Mouse (Mus musculus): ENCODE data around the gene Fam189b.

The Fam189b gene

GRCm38 (mm10) chr3:89228836-89229235 lies 45.9 kb downstream of the Fam189b start, which contains the start of gene Muc1:
Gene Muc1 (plus strand): TSS chr3:89229057.
- WGBS, result 51% methylated on average over 10 of the region's 10 CpGs

DNA sequence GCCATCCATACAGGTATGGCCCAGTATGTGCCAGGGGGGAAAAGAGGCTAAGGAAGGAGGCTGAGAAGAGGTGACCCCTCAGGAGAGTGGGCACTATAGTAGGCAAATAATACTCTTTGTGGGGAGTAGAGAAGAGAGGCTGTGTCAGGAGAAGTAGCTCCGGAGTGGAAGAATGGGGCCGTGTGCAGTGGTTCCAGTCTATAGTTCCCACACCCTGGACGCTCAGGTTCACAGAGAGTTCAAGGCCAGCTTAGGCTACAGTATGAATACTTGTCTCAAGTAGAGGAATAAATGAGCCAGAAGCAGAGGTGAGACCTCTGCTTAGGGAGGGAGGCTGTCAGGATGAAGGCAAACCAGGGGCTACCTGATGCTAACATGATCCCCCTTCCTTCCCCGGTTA lies 46.3 kb downstream of the Fam189b start:
- WGBS, result 80% methylated on average over 4 of the region's 4 CpGs

- 85% methylated on average over 2 of the region's 2 CpGs for WGBS
These were observed 47.6 kb downstream of the Fam189b start for GRCm38 (mm10) chr3:89230561-89230960.

GRCm38 (mm10) chr3:89231345-89231744 lies 48.4 kb downstream of the Fam189b start:
- 73% methylated on average over 7 of the region's 7 CpGs for WGBS

DNA sequence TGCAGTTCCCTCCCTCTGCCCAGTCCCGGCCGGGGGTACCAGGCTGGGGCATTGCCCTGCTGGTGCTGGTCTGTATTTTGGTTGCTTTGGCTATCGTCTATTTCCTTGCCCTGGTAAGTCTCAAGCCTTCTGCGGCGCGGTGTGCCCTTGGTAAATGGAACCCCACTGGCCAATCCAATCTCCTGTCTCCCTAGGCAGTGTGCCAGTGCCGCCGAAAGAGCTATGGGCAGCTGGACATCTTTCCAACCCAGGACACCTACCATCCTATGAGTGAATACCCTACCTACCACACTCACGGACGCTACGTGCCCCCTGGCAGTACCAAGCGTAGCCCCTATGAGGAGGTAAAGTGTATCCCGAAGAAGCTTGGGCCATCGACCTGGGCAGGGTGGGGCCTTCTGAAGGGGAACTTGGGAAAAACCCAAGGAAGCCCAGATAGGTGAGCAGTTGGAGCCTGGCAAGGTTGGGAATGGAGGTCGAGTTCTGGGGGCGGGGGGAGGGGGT lies 48.9 kb downstream of the Fam189b start:
- WGBS, result 73% methylated on average over 16 of the region's 16 CpGs

GRCm38 (mm10) chr3:89232614-89233013 lies 49.7 kb downstream of the Fam189b start:
- 70% methylated on average over 6 of the region's 6 CpGs for WGBS

DNA sequence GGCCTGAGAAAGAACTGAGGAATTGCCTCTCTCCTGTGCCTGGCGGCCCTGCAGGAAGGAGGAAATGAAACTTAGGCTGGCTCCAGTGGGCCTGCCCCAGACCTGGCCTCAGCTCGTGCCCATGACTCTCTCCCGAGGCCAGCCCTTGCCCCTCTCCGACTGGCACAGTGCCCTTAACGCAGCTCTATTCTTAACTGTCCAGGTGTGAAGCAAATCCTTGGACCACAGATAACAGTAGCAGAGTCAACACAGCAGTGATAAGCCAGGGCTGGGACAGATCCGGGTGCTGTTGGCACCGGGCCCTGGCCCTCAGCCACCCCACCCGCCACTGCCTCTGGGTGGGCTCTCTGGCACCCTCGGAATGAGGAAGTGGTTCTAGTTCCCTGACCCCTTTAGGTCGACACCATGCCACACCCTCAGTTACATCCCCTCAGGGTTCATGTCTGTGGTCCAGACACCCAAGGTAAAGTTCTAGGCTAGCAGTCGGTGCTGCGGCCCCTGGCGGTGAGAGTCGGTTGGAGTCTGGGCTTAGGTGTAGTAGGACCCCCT lies 50.7 kb downstream of the Fam189b start:
- WGBS, result 56% methylated on average over 14 of the region's 14 CpGs

DNA sequence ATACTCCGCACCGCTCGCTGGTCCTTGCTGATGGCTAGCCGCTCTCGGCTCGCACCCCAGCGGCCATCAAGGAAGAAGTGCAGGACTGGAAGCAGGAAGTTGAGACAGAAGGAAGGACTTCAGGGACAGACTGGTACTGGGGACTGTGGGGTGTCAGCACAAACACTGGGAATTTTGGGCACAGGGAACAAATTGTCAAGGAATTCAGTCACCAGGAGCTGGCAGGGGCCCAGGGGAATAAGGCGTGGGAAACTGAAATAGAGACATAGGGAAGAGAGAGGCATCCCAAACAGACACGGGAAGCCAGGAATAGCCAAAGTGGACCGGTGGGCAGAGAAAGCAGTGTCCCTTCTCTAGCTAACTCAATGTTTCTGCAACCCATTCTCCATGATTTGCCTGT lies 53.6 kb downstream of the Fam189b start:
- 69% methylated on average over 10 of the region's 10 CpGs for WGBS

- WGBS, result 82% methylated on average over 21 of the region's 21 CpGs
These were observed 54.7 kb downstream of the Fam189b start for GRCm38 (mm10) chr3:89237682-89238081.

DNA sequence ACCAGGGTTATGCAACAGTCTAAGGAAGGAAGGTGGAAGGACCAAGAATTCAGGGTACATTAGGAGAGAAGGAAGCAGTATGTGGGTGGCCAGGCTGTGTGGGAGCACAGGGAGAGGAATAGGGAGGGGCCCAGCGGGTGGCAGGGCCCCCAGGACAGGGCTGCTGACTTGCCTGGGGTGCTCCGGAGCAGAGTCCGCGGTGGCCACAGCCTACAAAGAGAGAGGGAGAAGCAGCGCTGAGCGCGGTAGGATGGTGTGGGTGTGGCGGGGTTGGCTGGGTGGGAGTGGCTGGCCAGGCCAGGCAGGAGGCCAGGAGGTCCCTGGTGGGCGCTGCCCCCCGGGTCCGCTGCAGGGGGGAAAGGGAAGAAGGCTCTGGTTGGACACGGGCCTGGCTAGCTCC lies 55.6 kb downstream of the Fam189b start:
- WGBS, result 59% methylated on average over 12 of the region's 12 CpGs

All from cerebral cortex, adult 2 months (tissue).